Mouse (Mus musculus) neural tube, embryonic 13.5 days (tissue): ENCODE results near the gene Arsb. TPM values are rescaled to one million over a fixed set of nuclear protein-coding genes. Genes with fewer than 3 reads are reported as not detected.

Source experiments
- ATAC-seq: fragments of 200-750 bp; cut with Nextera tagmentation; 2 replicates; pipeline ENCODE4 v1.8.0; 2017; ENCODE audit warnings: low read depth, mild to moderate bottlenecking, moderate TSS enrichment, moderate library complexity
- H3K27ac ChIP-seq: fragments of 300-500 bp; sonication (generic); replicated peaks from 2 replicates; pipeline ENCODE4 v1.5.1; 2015; ENCODE audit warnings: moderate library complexity, mild to moderate bottlenecking, inconsistent platforms
- H3K27me3 ChIP-seq: fragments of 300-500 bp; sonication (generic); 2 replicates; pipeline ENCODE4 v1.6.1; 2015; ENCODE audit warnings: mild to moderate bottlenecking, inconsistent platforms
- H3K36me3 ChIP-seq: fragments of 300-500 bp; sonication (generic); 2 replicates; pipeline ENCODE4 v1.6.1; 2015; ENCODE audit warnings: mild to moderate bottlenecking, inconsistent platforms
- H3K4me1 ChIP-seq: fragments of 300-500 bp; sonication (generic); replicated peaks from 2 replicates; pipeline ENCODE4 v1.6.1; 2015; ENCODE audit warnings: inconsistent platforms
- H3K4me2 ChIP-seq: fragments of 300-500 bp; sonication (generic); 2 replicates; pipeline ENCODE4 v1.6.1; 2015; ENCODE audit warnings: inconsistent platforms, mild to moderate bottlenecking, moderate library complexity
- H3K4me3 ChIP-seq: fragments of 300-500 bp; sonication (generic); 2 replicates; pipeline ENCODE4 v1.5.1; 2015; ENCODE audit warnings: mild to moderate bottlenecking, inconsistent platforms
- H3K9ac ChIP-seq: fragments of 300-500 bp; sonication (generic); 2 replicates; pipeline ENCODE4 v1.6.1; 2015; ENCODE audit warnings: moderate library complexity, mild to moderate bottlenecking, inconsistent platforms
- H3K9me3 ChIP-seq: fragments of 300-500 bp; sonication (generic); 2 replicates; pipeline ENCODE4 v1.6.1; 2016; ENCODE audit warnings: inconsistent platforms
- WGBS: fragments of 180-500 bp; shearing (Covaris S2); methylation state at CpG from one replicate; pipeline ENCODE4 v1.1.7; 2015; 5-methylcytosine and 5-hydroxymethylcytosine counted together
- polyA plus RNA-seq: library from polyadenylated mRNA; unstranded; fragments of >200 nt; fragmentation: Nextera tagmentation; extraction: Ambion mirVana; gene quantifications from 2 replicates; pipeline ENCODE4 v1.2.1, GENCODE M21; 2015

The Arsb gene
- polyA plus RNA-seq, 1 experiment from 2014 or later: 7.0 TPM

- Histone ChIP-seq H3K4me3 (no peak overlapping the region), H3K4me1 (0 out of 2 replicates have a peak, but pooled peaks cover 7% of the 10 kb centered on the region), H3K36me3 (no peaks in the 10 kb centered on the region), H3K4me2 (no peak overlapping the region), H3K9ac (no peak overlapping the region), H3K27me3 (no peaks in the 10 kb centered on the region), H3K27ac (no peak overlapping the region), H3K9me3 (no peaks in the 10 kb centered on the region)
- WGBS: 78% methylated on average over 4 of the region's 4 CpGs
- ATAC-seq: no peak
These were observed 149.4 kb downstream of the Arsb start for GRCm38 (mm10) chr13:93920786-93921300.

GRCm38 (mm10) chr13:93921831-93922565, 150.6 kb downstream of the Arsb start:
- no peaks in the 10 kb centered on the region for H3K9me3 ChIP-seq
- no peak for ATAC-seq
- 85% methylated on average over 5 of the region's 5 CpGs for WGBS

GRCm38 (mm10) chr13:93922566-93922910, 151.1 kb downstream of the Arsb start:
- H3K9ac ChIP-seq: no peak overlapping the region
- no peaks in the 10 kb centered on the region for H3K27me3 ChIP-seq
- no peak overlapping the region for H3K27ac ChIP-seq
- WGBS: 83% methylated on average over 7 of the region's 7 CpGs
- no peaks in the 10 kb centered on the region for H3K9me3 ChIP-seq
- no peak for ATAC-seq
- H3K4me3 ChIP-seq: no peak overlapping the region
- H3K36me3 ChIP-seq: no peaks in the 10 kb centered on the region
- no peak overlapping the region for H3K4me2 ChIP-seq
- H3K4me1 ChIP-seq: 0 out of 2 replicates have a peak, but pooled peaks cover 7% of the 10 kb centered on the region

More at GRCm38 (mm10) chr13:93921831-93922565, 150.6 kb downstream of the Arsb start:
- no peak overlapping the region for H3K9ac ChIP-seq
- H3K4me1 ChIP-seq: 0 out of 2 replicates have a peak, but pooled peaks cover 7% of the 10 kb centered on the region
- H3K4me2 ChIP-seq: no peak overlapping the region
- no peaks in the 10 kb centered on the region for H3K36me3 ChIP-seq
- H3K27me3 ChIP-seq: no peaks in the 10 kb centered on the region
- H3K4me3 ChIP-seq: no peak overlapping the region
- no peak overlapping the region for H3K27ac ChIP-seq

GRCm38 (mm10) chr13:93924735-93925432, 153.5 kb downstream of the Arsb start:
- Histone ChIP-seq H3K4me2 (no peak overlapping the region), H3K4me3 (no peak overlapping the region), H3K9me3 (no peaks in the 10 kb centered on the region), H3K36me3 (no peaks in the 10 kb centered on the region), H3K27me3 (no peaks in the 10 kb centered on the region), H3K4me1 (0 out of 2 replicates have a peak, but pooled peaks cover 7% of the 10 kb centered on the region), H3K27ac (no peak overlapping the region), H3K9ac (no peak overlapping the region)
- 80% methylated on average over 9 of the region's 9 CpGs for WGBS
- no peak for ATAC-seq

GRCm38 (mm10) chr13:93930561-93931340, 159.3 kb downstream of the Arsb start:
- no peak overlapping the region for H3K4me2 ChIP-seq
- no peak overlapping the region for H3K4me3 ChIP-seq
- H3K27ac ChIP-seq: no peak overlapping the region
- H3K27me3 ChIP-seq: no peaks in the 10 kb centered on the region
- WGBS: 66% methylated on average over 7 of the region's 7 CpGs
- H3K4me1 ChIP-seq: no peaks in the 10 kb centered on the region
- H3K36me3 ChIP-seq: no peaks in the 10 kb centered on the region
- no peak for ATAC-seq
- no peaks in the 10 kb centered on the region for H3K9me3 ChIP-seq
- H3K9ac ChIP-seq: no peak overlapping the region

GRCm38 (mm10) chr13:93936455-93936854, 165.0 kb downstream of the Arsb start:
- WGBS: 86% methylated on average over 6 of the region's 6 CpGs
- H3K4me1 ChIP-seq: no peaks in the 10 kb centered on the region
- H3K4me3 ChIP-seq: no peak overlapping the region
- no peak overlapping the region for H3K9ac ChIP-seq
- no peak for ATAC-seq
- H3K4me2 ChIP-seq: no peak overlapping the region
- H3K27ac ChIP-seq: no peak overlapping the region
- no peaks in the 10 kb centered on the region for H3K9me3 ChIP-seq
- no peaks in the 10 kb centered on the region for H3K36me3 ChIP-seq
- H3K27me3 ChIP-seq: no peaks in the 10 kb centered on the region

- no peak for ATAC-seq
- Histone ChIP-seq H3K4me2 (no peak overlapping the region), H3K27ac (no peak overlapping the region), H3K4me1 (no peaks in the 10 kb centered on the region), H3K9ac (no peak overlapping the region), H3K9me3 (no peaks in the 10 kb centered on the region), H3K4me3 (no peak overlapping the region), H3K36me3 (no peaks in the 10 kb centered on the region), H3K27me3 (no peaks in the 10 kb centered on the region)
- whole genome bisulfite sequencing: 31% methylated on average over 2 of the region's 2 CpGs
These were observed 166.7 kb downstream of the Arsb start for GRCm38 (mm10) chr13:93938118-93938517.

- WGBS: 78% methylated on average over 6 of the region's 6 CpGs
- H3K36me3 ChIP-seq: no peaks in the 10 kb centered on the region
- no peak overlapping the region for H3K27ac ChIP-seq
- H3K27me3 ChIP-seq: no peaks in the 10 kb centered on the region
- H3K9me3 ChIP-seq: no peaks in the 10 kb centered on the region
- no peaks in the 10 kb centered on the region for H3K4me1 ChIP-seq
- no peak overlapping the region for H3K4me3 ChIP-seq
- no peak overlapping the region for H3K4me2 ChIP-seq
- no peak for ATAC-seq
- no peak overlapping the region for H3K9ac ChIP-seq
These were observed 168.1 kb downstream of the Arsb start for GRCm38 (mm10) chr13:93939363-93940127.

GRCm38 (mm10) chr13:93940742-93941531, 169.5 kb downstream of the Arsb start:
- 73% methylated on average over 7 of the region's 7 CpGs for WGBS
- H3K4me3 ChIP-seq: no peak overlapping the region
- no peaks in the 10 kb centered on the region for H3K9me3 ChIP-seq
- no peaks in the 10 kb centered on the region for H3K4me1 ChIP-seq
- H3K27ac ChIP-seq: no peak overlapping the region
- no peaks in the 10 kb centered on the region for H3K36me3 ChIP-seq
- no peaks in the 10 kb centered on the region for H3K27me3 ChIP-seq
- no peak overlapping the region for H3K9ac ChIP-seq
- no peak for ATAC-seq
- H3K4me2 ChIP-seq: no peak overlapping the region

GRCm38 (mm10) chr13:93950996-93951395, 179.6 kb downstream of the Arsb start:
- Histone ChIP-seq H3K9ac (no peak overlapping the region), H3K27me3 (no peaks in the 10 kb centered on the region), H3K36me3 (no peaks in the 10 kb centered on the region), H3K4me2 (no peak overlapping the region), H3K27ac (no peak overlapping the region), H3K4me1 (no peaks in the 10 kb centered on the region), H3K9me3 (no peaks in the 10 kb centered on the region), H3K4me3 (no peak overlapping the region)
- no peak for ATAC-seq
- WGBS: 51% methylated on average over 9 of the region's 9 CpGs

GRCm38 (mm10) chr13:93951555-93951954, 180.1 kb downstream of the Arsb start:
- Histone ChIP-seq H3K27me3 (no peaks in the 10 kb centered on the region), H3K36me3 (no peaks in the 10 kb centered on the region), H3K4me3 (no peak overlapping the region), H3K9me3 (no peaks in the 10 kb centered on the region), H3K4me2 (no peak overlapping the region), H3K9ac (no peak overlapping the region), H3K4me1 (no peaks in the 10 kb centered on the region), H3K27ac (no peak overlapping the region)
- WGBS: 70% methylated on average over 6 of the region's 6 CpGs
- no peak for ATAC-seq
